Mouse (Mus musculus): ENCODE data around the gene Lmod3.

- no peak for TF ChIP-seq CTCF (IDR thresholded peaks at IDR 0.05; ENCODE audit: low read depth, low read length)
- no peak for TF ChIP-seq POLR2A (IDR thresholded peaks at IDR 0.05; ENCODE audit: extremely low read depth, insufficient read depth, low read length)
These were observed 48.2 kb downstream of the Lmod3 start for GRCm38 (mm10) chr6:97204252-97204869.

All from liver, adult 2 months (tissue).